Mouse (Mus musculus) olfactory bulb, adult 2 months (tissue): Measurements from ENCODE around the gene Thsd7a. TPM values are rescaled to one million over a fixed set of nuclear protein-coding genes. Genes with fewer than 3 reads are reported as not detected.

ENCODE experiments used
- H3K27ac ChIP-seq: fragments of 200-500 bp; 2 replicates; pipeline ENCODE4 v1.5.1; 2012; ENCODE audit warnings: low read depth, low read length; ENCODE audit not compliant: insufficient read depth
- H3K4me1 ChIP-seq: fragments of 200-500 bp; 2 replicates; pipeline ENCODE4 v1.6.1; 2012; ENCODE audit warnings: low read length; ENCODE audit not compliant: control insufficient read depth, insufficient read depth
- H3K4me3 ChIP-seq: fragments of 200-500 bp; 2 replicates; pipeline ENCODE4 v1.5.1; 2012; ENCODE audit warnings: mild to moderate bottlenecking, low read depth, low read length, moderate library complexity; ENCODE audit not compliant: insufficient read depth
- CTCF ChIP-seq: fragments of 200-500 bp; IDR thresholded peaks from 2 replicates; pipeline ENCODE4 v1.5.1; 2012; ENCODE audit warnings: low read depth, mild to moderate bottlenecking, low read length, moderate library complexity; ENCODE audit not compliant: insufficient read depth
- POLR2A ChIP-seq: fragments of 200-500 bp; IDR thresholded peaks from 2 replicates; pipeline ENCODE4 v1.6.1; 2012; ENCODE audit warnings: mild to moderate bottlenecking, low read depth, low read length, moderate library complexity; ENCODE audit not compliant: insufficient read depth
- WGBS: fragments of 180-500 bp; shearing (Covaris S2); methylation state at CpG from one replicate; pipeline ENCODE4 v1.1.7; 2018; 5-methylcytosine and 5-hydroxymethylcytosine counted together
- polyA plus RNA-seq: library from polyadenylated mRNA; stranded (reverse); fragments of >200 nt; gene quantifications from 2 replicates; pipeline ENCODE4 v1.2.4, GENCODE M21; 2012; ENCODE audit warnings: low replicate concordance; ENCODE audit not compliant: missing spikeins, insufficient read depth, insufficient read length

Thsd7a gene
- polyA plus RNA-seq, 1 experiment: not detected

GRCm38 (mm10) chr6:12752297-12752696 is 3.1 kb upstream of the Thsd7a start:
- TF ChIP-seq POLR2A (no peak), CTCF (no peak)
- Histone ChIP-seq H3K4me3 (no peak overlapping the region), H3K4me1 (0 out of 2 replicates have a peak, but pooled peaks cover 2% of the 10 kb centered on the region), H3K27ac (no peak overlapping the region)

DNA sequence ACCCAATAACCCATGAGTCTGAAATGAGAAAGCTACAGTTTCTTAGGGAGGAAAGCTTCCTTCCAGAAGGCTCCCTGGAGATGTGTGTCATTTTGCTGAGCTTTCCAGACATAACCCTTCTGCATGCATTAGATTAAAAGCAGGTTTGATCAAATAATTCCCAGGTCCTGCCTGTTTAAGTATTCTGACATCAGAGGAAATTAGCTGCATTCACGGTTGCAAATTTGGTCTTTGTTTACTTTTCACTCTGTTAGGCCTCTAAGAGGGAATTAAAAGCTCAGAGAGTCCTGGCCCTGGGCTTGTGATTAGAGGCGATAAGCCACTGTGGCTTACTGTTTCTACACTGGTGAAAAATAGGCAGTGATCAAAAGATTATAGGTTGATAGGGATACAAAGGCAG is 1.2 kb upstream of the Thsd7a start:
- TF ChIP-seq POLR2A (no peak), CTCF (no peak)
- H3K4me1 ChIP-seq: 0 out of 2 replicates have a peak, but pooled peaks cover 2% of the 10 kb centered on the region
- no peak overlapping the region for H3K4me3 ChIP-seq
- H3K27ac ChIP-seq: no peak overlapping the region
- WGBS: 55% methylated on average over 2 of the region's 2 CpGs

DNA sequence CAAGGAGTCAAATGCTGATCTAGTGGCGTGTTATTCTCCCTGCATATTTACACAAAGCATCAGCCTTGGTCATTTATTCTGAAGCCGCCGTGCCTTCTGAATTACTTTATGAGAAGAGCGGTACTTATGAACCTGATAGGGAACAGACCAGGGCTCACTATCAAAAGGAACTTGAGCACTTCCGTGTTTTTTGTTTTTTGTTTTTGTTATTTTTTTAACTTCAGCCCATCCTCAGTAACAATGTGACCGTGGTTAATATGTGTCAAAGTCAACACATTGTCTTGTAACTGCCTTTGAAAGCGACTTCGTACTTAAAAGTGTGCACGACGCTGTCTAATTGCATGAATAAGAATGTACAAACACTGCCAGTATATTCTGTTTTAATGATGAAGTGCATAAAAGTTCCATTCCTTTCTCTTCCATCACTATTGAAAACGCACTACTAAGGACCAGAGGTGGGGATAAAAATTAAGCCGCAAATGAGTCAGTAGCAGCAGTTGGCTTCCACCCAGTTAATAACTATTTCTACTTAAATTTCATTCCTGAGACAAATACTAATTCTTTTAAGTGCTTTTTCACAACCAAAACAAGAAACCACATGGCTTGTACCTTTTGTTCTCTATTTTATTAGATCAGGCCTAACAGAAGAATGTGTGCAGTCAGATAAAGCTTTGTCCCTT is 461 bp upstream of the Thsd7a start:
- Histone ChIP-seq H3K4me3 (peak overlapping the region; percentile 75), H3K4me1 (0 out of 2 replicates have a peak, but pooled peaks cover 2% of the 10 kb centered on the region), H3K27ac (peak overlapping the region; percentile 81)
- no peak for TF ChIP-seq POLR2A
- TF ChIP-seq CTCF: no peak
- 11% methylated on average over 12 of the region's 12 CpGs for WGBS

GRCm38 (mm10) chr6:12748454-12748786 is 790 bp downstream of the Thsd7a start:
- WGBS: under 1% methylated on average over 6 of the region's 6 CpGs
- TF ChIP-seq POLR2A: no peak
- TF ChIP-seq CTCF: no peak
- Histone ChIP-seq H3K4me3 (peak overlapping the region; percentile 75), H3K4me1 (0 out of 2 replicates have a peak, but pooled peaks cover 2% of the 10 kb centered on the region), H3K27ac (peak overlapping the region; percentile 81)

DNA sequence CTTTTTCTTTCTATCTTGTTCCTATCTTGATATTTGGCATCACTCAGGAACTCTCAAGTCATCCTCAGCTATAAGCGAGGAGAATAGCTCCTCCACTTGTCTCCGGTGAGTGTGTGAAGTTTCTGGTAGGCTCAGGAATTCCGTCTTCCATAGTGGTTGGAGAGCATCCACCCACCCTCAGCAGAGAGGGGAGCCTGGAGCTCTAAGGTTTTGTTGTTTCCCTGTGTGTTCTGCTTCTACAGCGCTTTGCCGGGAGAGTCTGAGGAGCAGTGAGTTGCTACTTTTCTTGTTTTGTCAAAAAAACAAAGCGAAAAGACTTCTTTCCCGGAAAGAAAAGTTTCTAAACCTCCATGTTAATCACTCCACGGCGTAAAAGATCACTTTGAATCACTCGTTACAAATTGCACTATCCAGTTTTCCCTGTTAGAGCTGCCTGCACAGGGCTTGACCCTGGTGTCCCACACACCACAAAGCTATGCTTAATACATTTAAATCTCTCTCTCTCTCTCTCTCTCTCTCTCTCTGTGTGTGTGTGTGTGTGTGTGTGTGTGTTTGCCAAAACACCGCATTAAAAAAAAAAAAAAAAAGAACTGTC is 1.3 kb downstream of the Thsd7a start:
- Histone ChIP-seq H3K4me1 (0 out of 2 replicates have a peak, but pooled peaks cover 2% of the 10 kb centered on the region), H3K4me3 (peak overlapping the region; percentile 11; the same call in 1 of the 2 replicates), H3K27ac (no peak overlapping the region)
- TF ChIP-seq CTCF: no peak
- TF ChIP-seq POLR2A: no peak
- WGBS: 7% methylated on average over 11 of the region's 11 CpGs

- 87% methylated on average over 4 of the region's 4 CpGs for WGBS
- TF ChIP-seq CTCF (no peak), POLR2A (no peak)
- no peak overlapping the region for H3K4me3 ChIP-seq
- H3K4me1 ChIP-seq: 0 out of 2 replicates have a peak, but pooled peaks cover under 1% of the 10 kb centered on the region
- H3K27ac ChIP-seq: no peak overlapping the region
These were observed 6.4 kb downstream of the Thsd7a start for GRCm38 (mm10) chr6:12742791-12743190.

DNA sequence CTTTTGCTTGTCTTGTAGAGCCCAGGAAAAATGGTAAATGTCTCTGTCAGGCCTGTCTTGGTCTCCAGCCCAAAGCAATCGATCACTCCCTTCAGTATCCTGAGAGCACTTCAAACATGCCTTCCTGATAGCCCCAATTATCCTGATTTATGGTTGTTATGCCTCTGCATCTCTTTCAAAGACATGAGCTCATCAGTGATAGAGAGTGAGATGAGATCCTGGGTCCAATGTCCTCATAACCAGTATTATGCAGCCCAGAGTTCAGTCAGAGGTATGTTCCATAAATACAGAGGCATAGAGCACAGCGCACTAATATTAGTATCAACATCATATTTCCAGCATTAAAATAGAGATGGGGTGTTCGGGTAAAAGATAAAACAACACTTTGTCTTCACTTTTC is 15.3 kb downstream of the Thsd7a start:
- no peak overlapping the region for H3K4me3 ChIP-seq
- WGBS: 89% methylated on average over 3 of the region's 3 CpGs
- H3K4me1 ChIP-seq: no peaks in the 10 kb centered on the region
- H3K27ac ChIP-seq: no peak overlapping the region
- TF ChIP-seq POLR2A (no peak), CTCF (no peak)

DNA sequence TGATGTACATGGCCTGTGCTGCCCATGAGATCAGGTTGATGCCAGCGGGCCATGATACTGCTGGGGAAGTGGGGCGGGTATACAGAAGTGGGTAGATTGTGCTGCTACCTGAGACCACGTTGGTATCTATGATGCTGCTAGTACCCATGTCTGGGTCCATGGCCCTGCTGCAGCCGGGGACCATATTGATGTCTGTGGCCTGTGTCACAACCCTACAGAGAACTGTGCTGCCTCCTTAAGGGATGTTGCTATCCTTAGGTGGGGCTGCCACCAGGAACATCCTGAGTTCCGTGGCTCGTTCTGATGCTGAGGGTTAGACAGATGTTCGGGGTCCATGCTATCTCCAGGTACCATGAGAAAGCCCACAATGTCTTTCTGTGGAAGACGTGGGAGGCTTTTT is 33.1 kb downstream of the Thsd7a start:
- H3K27ac ChIP-seq: no peak overlapping the region
- WGBS: 93% methylated on average over 8 of the region's 8 CpGs
- H3K4me1 ChIP-seq: no peaks in the 10 kb centered on the region
- H3K4me3 ChIP-seq: no peak overlapping the region
- TF ChIP-seq CTCF: no peak
- TF ChIP-seq POLR2A: no peak

DNA sequence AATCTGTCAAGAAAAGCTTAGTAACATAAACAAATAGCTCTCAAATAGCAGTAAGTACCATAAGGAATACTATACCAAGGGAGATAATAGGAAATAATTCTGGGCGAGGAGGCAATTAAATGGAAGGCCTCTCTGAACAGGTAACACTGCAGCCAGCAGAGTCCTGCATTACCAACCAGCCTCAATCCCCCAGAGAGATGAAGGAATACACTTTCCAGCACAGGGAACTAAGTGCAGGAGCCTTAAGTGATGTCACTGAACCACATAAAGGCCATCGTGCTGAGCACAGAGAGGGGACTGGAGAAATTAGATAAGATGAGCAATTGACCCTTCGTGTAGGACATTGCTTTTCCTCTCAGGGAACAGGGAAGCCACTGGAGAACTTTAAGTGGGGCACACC is 36.6 kb downstream of the Thsd7a start:
- no peak for TF ChIP-seq POLR2A
- no peak for TF ChIP-seq CTCF
- no peak overlapping the region for H3K27ac ChIP-seq
- no peaks in the 10 kb centered on the region for H3K4me1 ChIP-seq
- 88% methylated on average over 3 of the region's 3 CpGs for WGBS
- no peak overlapping the region for H3K4me3 ChIP-seq
